Mouse (Mus musculus) midbrain, embryonic 10.5 days (tissue): ENCODE measurements around the gene Cherp. TPM values are rescaled to one million over a fixed set of nuclear protein-coding genes. Genes with fewer than 3 reads are reported as not detected.
A peak's percentile ranks its signal among the peaks of the same experiment; 100 is the strongest.

Source experiments
- DNase-seq: peaks from one replicate; pipeline ENCODE4 v3.0.0-alpha.2; 2017; ENCODE audit warnings: low spot score
- H3K27ac ChIP-seq: fragments of 300-500 bp; sonication (generic); replicated peaks from 2 replicates; pipeline ENCODE4 v1.5.1; 2016; ENCODE audit warnings: mild to moderate bottlenecking
- H3K27me3 ChIP-seq: fragments of 300-500 bp; sonication (generic); 2 replicates; pipeline ENCODE4 v1.6.1; 2016; ENCODE audit warnings: low read depth, mild to moderate bottlenecking; ENCODE audit not compliant: poor library complexity, severe bottlenecking
- H3K36me3 ChIP-seq: fragments of 300-500 bp; sonication (generic); 2 replicates; pipeline ENCODE4 v1.6.1; 2016; ENCODE audit warnings: mild to moderate bottlenecking, moderate library complexity
- H3K4me1 ChIP-seq: fragments of 300-500 bp; sonication (generic); 2 replicates; pipeline ENCODE4 v1.6.1; 2016
- H3K4me3 ChIP-seq: fragments of 300-500 bp; sonication (generic); 2 replicates; pipeline ENCODE4 v1.5.1; 2016; ENCODE audit warnings: mild to moderate bottlenecking, moderate library complexity
- H3K9me3 ChIP-seq: fragments of 300-500 bp; sonication (generic); replicated peaks from 2 replicates; pipeline ENCODE4 v1.6.1; 2016; ENCODE audit warnings: mild to moderate bottlenecking
- WGBS: fragments of 180-500 bp; shearing (Covaris S2); methylation state at CpG from one replicate; pipeline ENCODE4 v1.1.7; 2016; 5-methylcytosine and 5-hydroxymethylcytosine counted together
- polyA plus RNA-seq: library from polyadenylated mRNA; unstranded; fragments of >200 nt; fragmentation: Nextera tagmentation; extraction: Ambion mirVana; gene quantifications from 2 replicates; pipeline ENCODE4 v1.2.1, GENCODE M21; 2016

Gene Cherp
- polyA plus RNA-seq, 1 experiment from 2014 or later = 96.8 TPM

- Histone ChIP-seq H3K4me3 (0 out of 2 replicates have a peak overlapping the region, but pooled peaks have one; percentile 3), H3K36me3 (peaks cover 51% of the 10 kb centered on the region), H3K27me3 (no peaks in the 10 kb centered on the region), H3K4me1 (peaks cover 19% of the 10 kb centered on the region), H3K9me3 (no peaks in the 10 kb centered on the region), H3K27ac (no peak overlapping the region)
- WGBS = 94% methylated on average over 19 of the region's 19 CpGs
- no peak for DNase-seq
Measured at GRCm38 (mm10) chr8:72496217-72496616, 21.2 kb upstream of the Cherp start.

GRCm38 (mm10) chr8:72495411-72496111, 20.5 kb upstream of the Cherp start:
- DNase-seq = no peak
- H3K9me3 ChIP-seq = no peaks in the 10 kb centered on the region
- H3K36me3 ChIP-seq = peaks cover 52% of the 10 kb centered on the region
- no peak overlapping the region for H3K4me3 ChIP-seq
- H3K27ac ChIP-seq = no peak overlapping the region
- no peaks in the 10 kb centered on the region for H3K27me3 ChIP-seq
- 92% methylated on average over 23 of the region's 23 CpGs for WGBS
- peaks cover 26% of the 10 kb centered on the region for H3K4me1 ChIP-seq

DNA sequence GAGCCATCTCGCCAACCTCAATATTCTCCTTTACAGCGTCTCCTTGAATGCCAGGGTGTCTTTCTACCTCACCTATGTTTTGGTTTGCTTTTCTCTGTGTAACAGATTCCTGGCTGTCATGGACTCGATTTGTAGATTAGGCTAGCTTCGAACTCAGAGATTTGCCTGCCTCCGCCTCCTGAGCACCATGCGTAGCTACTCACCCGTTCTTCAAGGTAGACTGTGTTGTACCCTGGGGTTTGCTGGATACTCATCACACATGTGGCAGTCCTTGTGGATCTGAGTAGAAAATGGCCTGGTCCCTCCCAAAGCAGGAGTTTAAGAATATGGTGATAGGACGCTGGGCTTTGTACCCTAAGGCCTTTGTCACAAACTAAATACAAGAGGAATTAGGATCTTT, 18.4 kb upstream of the Cherp start:
- 19% methylated on average over 8 of the region's 8 CpGs for WGBS
- Histone ChIP-seq H3K27ac (peak overlapping the region; percentile 88), H3K4me1 (peaks cover 30% of the 10 kb centered on the region)

DNA sequence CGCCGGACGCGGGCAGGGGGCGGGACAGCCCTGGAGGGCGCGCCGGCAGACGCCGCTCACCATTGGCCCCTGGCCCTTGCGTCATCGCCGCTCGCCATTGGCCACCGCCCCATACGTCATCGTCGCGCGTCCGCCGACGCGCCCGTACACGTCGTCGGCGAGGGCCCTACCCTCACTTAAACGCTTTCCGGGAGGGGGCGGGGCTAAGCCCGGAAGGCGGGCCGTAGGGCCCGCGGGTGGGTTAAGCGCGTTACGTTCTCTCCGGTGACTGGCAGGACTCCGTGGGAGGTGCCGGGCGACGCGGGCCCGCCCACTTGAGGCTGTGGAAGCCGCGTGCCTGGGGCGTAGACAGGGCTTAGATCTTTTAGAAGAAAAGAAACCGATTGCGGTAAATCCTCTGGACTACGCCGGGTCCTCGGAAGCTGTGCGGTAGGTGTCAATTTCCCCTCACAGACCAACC, 17.6 kb upstream of the Cherp start:
- no peaks in the 10 kb centered on the region for H3K27me3 ChIP-seq
- WGBS = under 1% methylated on average over 56 of the region's 56 CpGs
- peaks cover 62% of the 10 kb centered on the region for H3K36me3 ChIP-seq
- peak overlapping the region; percentile 93 for H3K4me3 ChIP-seq
- peak overlapping the region; percentile 88 for H3K27ac ChIP-seq
- H3K4me1 ChIP-seq = peaks cover 30% of the 10 kb centered on the region
- DNase-seq = peak; percentile 99
- no peaks in the 10 kb centered on the region for H3K9me3 ChIP-seq

More for the DNA sequence above, 18.4 kb upstream of the Cherp start:
- Histone ChIP-seq H3K36me3 (peaks cover 57% of the 10 kb centered on the region), H3K4me3 (peak overlapping the region; percentile 93), H3K9me3 (no peaks in the 10 kb centered on the region), H3K27me3 (no peaks in the 10 kb centered on the region)
- no peak for DNase-seq

DNA sequence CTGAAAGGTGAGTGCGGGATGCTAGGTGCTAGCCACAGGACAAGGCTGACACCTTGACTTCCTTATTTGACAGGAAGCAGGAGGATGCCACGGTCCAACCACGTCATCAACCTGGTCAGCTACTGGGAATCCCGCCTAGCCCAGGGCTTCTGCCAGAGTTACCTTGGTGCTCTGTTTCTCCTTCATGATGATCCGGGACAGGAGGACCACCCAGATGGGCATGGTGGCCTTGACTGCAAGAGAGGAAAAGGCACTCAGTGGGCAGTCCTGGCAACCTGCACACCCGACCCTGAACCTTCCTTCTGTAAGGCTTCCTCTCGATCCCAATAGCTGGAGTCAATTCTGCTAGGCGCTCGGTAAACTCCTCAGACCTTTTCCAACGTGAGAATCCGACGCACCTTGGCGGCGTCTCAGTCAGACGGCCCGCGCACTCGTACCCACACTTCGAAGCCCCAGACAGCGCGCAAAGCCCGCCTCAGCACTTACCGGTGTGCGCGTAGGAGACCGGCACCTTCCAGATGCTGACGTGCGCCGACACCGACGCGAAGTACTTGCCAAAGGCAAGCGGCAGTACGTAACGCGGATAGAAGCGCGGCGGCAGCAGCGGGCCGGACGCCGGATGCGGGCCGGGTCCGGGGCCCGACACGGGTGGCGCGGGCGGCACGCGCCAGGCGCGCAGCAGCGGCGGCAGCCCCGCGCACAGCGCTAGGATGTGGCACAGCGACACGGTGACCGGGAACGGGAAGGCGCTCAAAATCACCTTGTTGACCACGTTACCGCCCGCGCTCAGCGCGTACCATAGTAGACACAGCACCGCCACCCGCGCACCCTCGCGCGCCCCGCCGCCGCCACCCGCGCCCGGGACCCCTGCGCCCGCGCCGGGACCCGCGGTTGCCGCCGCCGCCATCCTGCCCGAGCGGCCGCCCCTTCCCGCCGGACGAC, 16.9 kb upstream of the Cherp start, which contains the start of gene Slc35e1:
Gene Slc35e1 (minus strand): TSS at position 935 of the 942 bp plus-strand sequence.
- Histone ChIP-seq H3K9me3 (no peaks in the 10 kb centered on the region), H3K27me3 (no peaks in the 10 kb centered on the region), H3K4me3 (peak within 1 kb of the TSS; percentile 93), H3K27ac (peak within 1 kb of the TSS; percentile 88), H3K4me1 (peaks cover 30% of the 10 kb centered on the region), H3K36me3 (peaks cover 63% of the 10 kb centered on the region)
- no peak for DNase-seq
- WGBS = 3% methylated on average over 98 of the region's 98 CpGs

DNA sequence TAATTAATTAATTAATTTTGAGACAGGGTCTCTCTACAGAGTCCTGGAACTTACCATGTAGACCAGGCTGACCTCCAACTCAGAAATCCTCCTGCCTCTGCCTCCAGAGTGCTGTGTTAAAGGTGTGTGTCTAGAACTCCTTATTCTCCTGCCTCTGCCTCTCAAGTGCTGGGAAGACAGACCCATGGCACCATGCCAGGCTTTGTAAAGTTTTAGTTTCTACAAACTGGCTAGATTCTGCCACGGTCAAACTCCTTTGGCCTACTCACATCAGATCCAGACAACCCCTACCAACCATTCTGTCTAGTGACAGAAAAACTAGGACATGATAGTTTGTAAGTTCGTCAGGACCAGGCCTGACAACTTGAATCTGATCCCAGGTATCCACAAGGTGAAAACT, 16.0 kb upstream of the Cherp start:
- Histone ChIP-seq H3K36me3 (peaks cover 63% of the 10 kb centered on the region), H3K27ac (no peak overlapping the region), H3K4me1 (peaks cover 30% of the 10 kb centered on the region), H3K27me3 (no peaks in the 10 kb centered on the region), H3K9me3 (no peaks in the 10 kb centered on the region), H3K4me3 (peak overlapping the region; percentile 93)
- DNase-seq = no peak
- WGBS = 91% methylated on average over 2 of the region's 2 CpGs

GRCm38 (mm10) chr8:72487014-72487413, 12.0 kb upstream of the Cherp start:
- Histone ChIP-seq H3K4me3 (no peak overlapping the region), H3K4me1 (peaks cover 18% of the 10 kb centered on the region), H3K36me3 (peaks cover 83% of the 10 kb centered on the region), H3K27me3 (no peaks in the 10 kb centered on the region), H3K9me3 (no peaks in the 10 kb centered on the region), H3K27ac (no peak overlapping the region)
- DNase-seq = no peak

- DNase-seq = no peak
- peaks cover 97% of the 10 kb centered on the region for H3K36me3 ChIP-seq
- H3K27ac ChIP-seq = no peak overlapping the region
- H3K9me3 ChIP-seq = no peaks in the 10 kb centered on the region
- no peak overlapping the region for H3K4me3 ChIP-seq
- 85% methylated on average over 6 of the region's 6 CpGs for WGBS
- peaks cover 5% of the 10 kb centered on the region for H3K4me1 ChIP-seq
- H3K27me3 ChIP-seq = no peaks in the 10 kb centered on the region
Measured at GRCm38 (mm10) chr8:72485456-72486199, 10.6 kb upstream of the Cherp start.

DNA sequence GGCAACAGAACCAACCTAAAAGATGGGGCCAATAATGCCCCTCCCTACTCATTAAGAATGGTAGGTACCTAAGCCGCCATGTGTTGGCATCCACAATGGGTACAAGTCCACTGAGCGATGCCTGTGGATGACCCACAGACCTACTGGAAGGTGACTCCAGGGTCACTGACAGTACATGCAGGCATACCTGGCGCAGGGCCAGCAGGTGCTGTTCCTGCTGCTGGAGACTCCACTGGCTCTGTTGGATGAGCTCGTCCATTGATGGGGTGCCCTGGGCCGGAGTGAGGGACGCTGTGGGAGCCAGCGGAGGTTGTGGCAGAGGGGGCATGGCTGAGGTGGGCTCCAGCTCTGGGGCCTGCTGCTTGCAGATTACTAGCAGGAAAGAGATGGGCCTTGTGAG, 4.3 kb downstream of the Cherp start:
- Histone ChIP-seq H3K27me3 (no peaks in the 10 kb centered on the region), H3K4me3 (no peak overlapping the region), H3K27ac (no peak overlapping the region), H3K36me3 (peaks cover 80% of the 10 kb centered on the region), H3K4me1 (peaks cover 15% of the 10 kb centered on the region), H3K9me3 (no peaks in the 10 kb centered on the region)
- 97% methylated on average over 7 of the region's 7 CpGs for WGBS
- no peak for DNase-seq

- DNase-seq = no peak
- Histone ChIP-seq H3K36me3 (peaks cover 87% of the 10 kb centered on the region), H3K4me3 (no peak overlapping the region), H3K9me3 (no peaks in the 10 kb centered on the region), H3K27ac (no peak overlapping the region), H3K27me3 (no peaks in the 10 kb centered on the region), H3K4me1 (peaks cover 12% of the 10 kb centered on the region)
- 95% methylated on average over 8 of the region's 8 CpGs for WGBS
Measured at GRCm38 (mm10) chr8:72469984-72470383, 5.0 kb downstream of the Cherp start.

DNA sequence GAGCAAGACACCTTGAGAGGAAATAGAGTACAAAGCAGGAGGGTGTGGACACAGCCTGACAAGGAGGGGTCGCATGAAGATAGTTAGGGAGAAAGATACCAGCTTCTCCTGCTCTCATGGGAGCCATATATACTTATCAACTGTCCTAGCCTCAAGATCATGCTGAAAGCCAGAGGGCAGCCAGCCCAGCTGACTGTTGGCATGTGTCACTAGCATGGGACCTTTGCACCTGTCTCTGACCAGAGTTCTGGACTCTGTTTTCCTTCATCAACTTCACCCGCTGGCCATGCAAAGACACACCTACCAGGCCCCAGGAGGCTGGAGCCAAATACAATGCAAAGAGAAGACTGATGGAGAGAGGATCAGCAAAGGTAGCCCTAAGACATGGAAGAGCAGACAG, 5.8 kb downstream of the Cherp start:
- DNase-seq = no peak
- Histone ChIP-seq H3K36me3 (peaks cover 94% of the 10 kb centered on the region), H3K4me1 (peaks cover 10% of the 10 kb centered on the region), H3K9me3 (no peaks in the 10 kb centered on the region), H3K27ac (no peak overlapping the region), H3K4me3 (no peak overlapping the region), H3K27me3 (no peaks in the 10 kb centered on the region)
- WGBS = 96% methylated on average over 2 of the region's 2 CpGs

DNA sequence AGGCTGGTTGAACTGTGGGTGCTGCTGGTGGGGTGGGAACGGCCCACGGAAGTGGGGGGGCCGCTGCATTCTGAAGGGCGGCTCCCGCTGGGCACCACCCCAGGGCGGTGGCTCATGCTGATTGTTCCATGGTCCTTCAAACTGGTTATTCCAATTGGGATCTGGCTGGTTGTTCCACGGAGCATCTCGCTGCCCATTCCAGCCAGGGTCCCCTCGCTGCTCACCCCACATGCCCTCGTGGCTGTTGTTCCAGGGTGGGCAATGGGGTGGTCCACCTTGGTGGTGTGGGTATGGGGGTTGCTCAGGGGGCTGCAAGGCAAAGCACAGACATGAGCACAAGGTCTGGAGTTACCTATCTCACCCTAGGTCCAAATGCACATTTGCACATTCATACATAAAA, 10.8 kb downstream of the Cherp start:
- WGBS = 97% methylated on average over 10 of the region's 10 CpGs
- no peaks in the 10 kb centered on the region for H3K27me3 ChIP-seq
- H3K27ac ChIP-seq = no peak overlapping the region
- H3K36me3 ChIP-seq = peaks cover 100% of the 10 kb centered on the region
- DNase-seq = no peak
- H3K4me1 ChIP-seq = no peaks in the 10 kb centered on the region
- H3K9me3 ChIP-seq = no peaks in the 10 kb centered on the region
- H3K4me3 ChIP-seq = no peak overlapping the region
